Mouse (Mus musculus) ovary, adult 18-20 months (tissue): ENCODE data around the gene Foxf1.

Experiments used
- DNase-seq: peaks from one replicate; pipeline ENCODE4 v3.0.0; 2022; ENCODE audit warnings: low spot score, mixed read lengths

Gene Foxf1

GRCm38 (mm10) chr8:121130522-121130921 is 46.3 kb downstream of the Foxf1 start:
- DNase-seq: no peak

- no peak for DNase-seq
These were observed 48.9 kb downstream of the Foxf1 start for GRCm38 (mm10) chr8:121132961-121133513.

GRCm38 (mm10) chr8:121134102-121134501 is 49.9 kb downstream of the Foxf1 start:
- no peak for DNase-seq

- DNase-seq: no peak
These were observed 50.3 kb downstream of the Foxf1 start for GRCm38 (mm10) chr8:121134512-121134911.

- no peak for DNase-seq
These were observed 52.7 kb downstream of the Foxf1 start for GRCm38 (mm10) chr8:121136856-121137255.
